Mouse (Mus musculus) cerebellum, adult 8-10 months (tissue): ENCODE data around the gene Tigit.
A peak's percentile ranks its signal among the peaks of the same experiment; 100 is the strongest.

ENCODE experiments used
- DNase-seq: peaks from one replicate; pipeline ENCODE4 v3.0.0; 2022

Gene Tigit

DNA sequence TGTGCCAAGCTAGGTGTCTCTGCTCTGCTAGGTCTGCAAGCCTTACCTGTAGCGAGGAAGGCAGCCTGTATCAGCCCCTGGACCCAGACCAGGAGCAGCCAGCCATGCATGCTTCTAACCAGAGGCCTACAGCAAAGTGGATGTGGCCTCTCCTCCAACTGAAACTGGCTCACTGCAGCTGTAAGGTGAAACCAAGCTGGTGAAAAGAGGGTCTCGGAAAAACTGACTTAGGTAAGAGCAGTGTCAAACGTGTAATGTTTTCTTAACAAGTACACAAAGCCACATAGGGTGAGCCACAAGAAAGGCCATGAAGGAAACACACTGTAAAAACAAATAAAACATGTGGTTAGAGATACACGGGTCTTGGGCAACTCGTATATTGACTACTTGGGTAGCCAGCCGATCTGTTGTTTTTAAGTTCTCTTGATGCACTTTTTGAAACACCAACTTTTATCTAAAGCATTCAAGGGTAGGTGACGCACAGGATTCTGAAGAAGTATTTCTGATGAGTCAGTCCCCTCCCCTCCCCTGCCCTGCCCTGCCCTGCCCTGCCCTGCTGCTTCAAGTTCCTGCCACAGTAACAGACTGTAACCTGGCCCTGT is at the start of gene Tigit:
Gene Tigit (minus strand): TSS at position 169 of the 602 bp plus-strand sequence.
- DNase-seq = no peak

DNA sequence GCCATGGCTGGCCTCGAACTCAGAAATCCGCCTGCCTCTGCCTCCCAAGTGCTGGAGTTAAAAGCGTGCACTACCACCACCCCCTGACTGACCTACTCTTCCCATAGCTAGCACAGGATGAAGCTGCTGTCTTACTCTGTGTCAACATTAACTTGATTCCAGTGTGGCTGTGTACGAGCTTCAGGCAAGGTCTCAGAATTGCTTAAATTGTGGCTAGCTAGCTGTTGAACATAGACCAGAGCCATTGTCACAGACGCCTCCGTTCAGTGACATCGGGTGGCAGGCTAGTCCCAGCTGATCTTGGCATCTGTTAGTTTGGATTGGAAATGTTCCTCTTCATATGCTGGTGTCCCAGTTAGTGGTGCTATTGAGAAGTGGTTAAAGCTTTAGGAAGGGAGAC is 47.4 kb upstream of the Tigit start:
- DNase-seq = no peak

DNA sequence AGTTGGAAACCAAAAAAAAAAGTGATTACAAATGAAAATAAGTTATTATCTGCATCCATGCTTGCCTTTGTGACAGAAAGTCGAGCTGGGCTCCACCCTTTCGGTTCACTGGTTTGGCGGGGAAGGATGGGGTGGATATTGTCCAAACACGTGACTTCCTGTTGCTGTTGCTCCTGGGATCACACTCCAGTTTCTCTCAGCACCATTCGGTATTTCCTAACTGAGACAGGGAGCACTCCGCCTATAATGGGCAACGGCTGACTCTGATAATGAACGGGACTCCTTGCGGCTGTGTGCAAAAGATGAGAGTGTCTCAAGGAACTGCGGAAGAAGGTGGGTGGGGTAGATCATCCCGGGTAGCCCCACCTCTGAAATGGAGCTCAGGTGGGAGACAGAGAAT is 46.7 kb upstream of the Tigit start:
- DNase-seq = no peak

DNA sequence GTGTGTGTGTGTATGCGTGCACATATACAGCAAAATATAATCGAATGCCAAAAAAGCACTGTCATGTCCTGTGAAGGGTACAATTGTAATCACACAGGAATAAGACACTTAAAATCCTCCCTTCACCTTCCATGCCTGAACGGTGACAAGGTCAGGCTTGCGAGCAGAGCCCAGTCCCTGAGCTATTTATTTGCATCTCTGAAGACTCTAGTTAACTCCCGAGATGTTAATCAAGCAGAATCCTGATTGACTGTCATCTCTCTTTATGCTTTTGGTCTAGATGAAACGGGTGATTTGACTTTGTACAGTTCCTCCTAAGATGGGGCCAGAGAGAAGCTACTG is 46.2 kb upstream of the Tigit start:
- no peak for DNase-seq

DNA sequence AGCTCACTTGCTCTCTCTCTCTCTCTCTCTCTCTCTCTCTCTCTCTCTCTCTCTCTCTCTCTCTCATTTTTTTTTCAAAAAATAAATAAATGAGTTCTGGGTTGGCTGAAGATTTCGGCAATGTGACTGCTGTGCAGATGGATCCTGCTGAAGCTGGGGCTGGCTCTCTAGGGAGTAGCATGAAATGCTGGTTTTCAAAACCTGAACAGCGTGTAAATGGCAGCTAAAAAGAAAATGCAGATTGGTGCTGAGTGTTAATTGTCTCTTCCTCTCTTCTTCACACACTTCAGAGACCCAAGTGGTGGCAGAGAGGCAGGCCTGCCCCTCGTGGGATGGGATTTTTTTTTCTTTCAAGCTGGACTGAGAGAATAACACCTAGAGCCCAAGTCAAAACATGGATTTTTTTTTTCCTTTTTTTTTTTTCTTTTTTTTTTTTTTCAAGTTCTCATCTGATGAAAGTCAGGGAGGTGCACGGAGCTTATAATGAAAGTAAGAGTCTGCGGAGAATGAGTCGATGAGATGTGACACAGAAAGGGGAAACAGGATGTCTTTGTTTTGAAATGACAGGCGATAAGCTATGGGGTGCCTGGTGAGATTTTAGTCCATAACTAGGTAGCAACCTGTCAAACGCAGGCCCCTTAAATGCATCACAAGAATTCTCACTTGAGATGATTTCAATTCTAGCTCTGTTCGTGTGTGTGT is 45.6 kb upstream of the Tigit start:
- no peak for DNase-seq

DNA sequence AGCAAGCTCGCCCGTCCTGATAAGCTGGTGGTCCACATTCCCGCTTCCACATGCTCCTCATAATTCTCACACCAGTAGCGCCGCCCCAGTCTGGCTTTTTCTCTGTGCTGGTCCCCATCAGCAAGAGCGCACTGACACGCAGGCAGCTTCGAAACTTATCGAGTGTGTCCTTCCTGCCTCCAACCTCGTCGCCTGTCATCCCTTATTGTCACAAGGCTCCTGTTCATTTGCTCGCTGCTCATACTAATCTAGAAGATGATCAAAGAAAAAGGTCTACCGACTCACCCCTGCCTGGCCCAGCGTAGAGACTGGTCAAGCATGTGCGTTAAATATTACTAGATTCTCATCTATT is 45.1 kb upstream of the Tigit start:
- peak; percentile 10 for DNase-seq

DNA sequence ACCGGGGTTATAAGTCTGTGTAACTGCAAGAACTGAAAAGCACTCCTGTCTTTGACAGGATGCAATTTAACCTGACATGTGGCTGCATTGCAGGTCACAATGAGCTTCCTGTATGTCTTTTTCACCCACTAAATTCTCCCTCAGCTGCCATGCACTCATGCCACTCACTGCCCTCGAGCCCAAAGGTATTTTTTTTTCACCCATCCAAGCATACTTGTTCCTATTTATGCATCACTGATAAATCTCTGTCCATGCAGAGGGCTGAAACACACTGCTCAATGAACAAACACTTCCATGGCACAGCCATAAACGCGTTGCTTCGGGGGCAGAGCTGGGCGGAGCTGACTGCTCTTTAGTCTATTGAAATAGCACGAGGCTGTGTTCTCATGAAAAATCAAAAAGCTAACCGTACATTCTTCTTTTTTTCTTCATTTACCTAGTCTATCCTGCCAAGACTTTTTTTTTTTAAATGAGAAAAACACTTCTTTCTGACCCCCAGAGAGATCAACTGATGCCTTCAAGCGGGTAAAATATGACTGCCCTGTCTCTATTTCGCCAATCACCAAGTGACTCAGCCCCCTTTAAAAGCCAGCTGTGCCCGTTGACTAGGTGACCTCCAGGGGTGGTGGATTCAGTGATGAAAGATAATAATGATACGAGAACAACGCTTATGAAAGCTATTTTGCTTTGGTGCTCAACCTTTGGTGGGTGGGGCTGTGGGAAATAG is 44.6 kb upstream of the Tigit start:
- no peak for DNase-seq

- DNase-seq = no peak
Observed at GRCm38 (mm10) chr16:43701765-43702504, 38.0 kb upstream of the Tigit start.

DNA sequence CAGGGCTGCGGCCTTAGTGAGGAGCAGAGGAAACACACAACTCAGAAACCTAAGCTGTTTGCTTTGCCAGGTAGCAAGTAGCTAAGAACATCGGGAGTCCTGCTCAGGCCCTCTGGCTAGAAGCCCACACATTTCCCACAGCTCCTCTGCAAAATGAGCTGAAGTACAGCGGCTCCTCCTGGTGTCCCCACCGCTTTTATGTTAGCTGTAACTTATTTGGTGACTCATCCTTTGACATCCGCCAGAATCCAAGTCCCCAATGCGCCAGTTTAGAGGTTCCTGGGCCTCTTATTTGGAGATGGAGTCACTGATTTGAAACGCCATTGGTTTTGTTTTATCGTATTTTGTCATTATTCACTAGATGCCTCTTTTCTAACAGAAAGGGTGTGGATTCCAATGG is 36.6 kb upstream of the Tigit start:
- DNase-seq = no peak

DNA sequence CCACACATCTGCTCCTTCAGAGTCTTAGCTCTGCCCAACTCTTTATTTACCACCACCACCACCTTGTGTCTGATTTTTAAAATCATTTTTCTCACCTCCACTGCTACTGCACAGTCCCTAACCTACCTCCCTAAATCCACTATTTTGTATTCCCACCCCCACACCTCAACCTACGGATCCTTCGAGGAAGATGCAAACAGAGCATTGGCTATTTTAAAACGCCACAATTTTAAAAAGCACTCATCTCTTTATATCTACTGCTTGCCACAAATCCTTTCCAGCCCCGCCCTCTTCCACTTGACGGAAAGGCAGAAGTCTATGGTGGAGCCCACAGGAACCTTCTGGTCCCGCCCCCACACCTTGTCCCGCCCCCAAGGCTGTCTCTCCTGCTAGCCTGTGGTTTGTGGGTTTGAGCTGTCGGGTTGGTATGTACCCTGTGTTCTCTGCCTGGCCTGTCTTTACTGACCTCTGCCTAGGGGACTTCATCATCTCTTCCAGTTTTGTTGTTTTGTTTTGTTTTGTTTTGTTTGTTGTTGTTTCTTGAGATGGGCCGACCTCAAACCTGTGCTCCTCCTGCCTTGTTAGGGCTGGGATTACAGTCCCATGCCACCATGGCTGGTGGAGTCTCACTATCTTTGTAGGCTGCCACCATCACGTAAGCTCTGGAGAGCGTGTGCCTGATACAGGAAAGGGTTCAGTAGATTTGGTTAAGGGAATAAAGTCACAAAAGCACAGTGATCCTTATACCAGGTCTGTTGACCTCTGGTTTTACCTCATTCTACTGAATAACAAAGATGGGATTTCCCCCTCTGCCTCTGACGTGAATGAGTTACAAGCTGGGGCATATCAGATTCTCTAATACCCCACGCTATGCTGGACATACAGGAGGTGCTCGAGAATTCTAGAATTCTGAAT is 35.0 kb upstream of the Tigit start:
- no peak for DNase-seq

DNA sequence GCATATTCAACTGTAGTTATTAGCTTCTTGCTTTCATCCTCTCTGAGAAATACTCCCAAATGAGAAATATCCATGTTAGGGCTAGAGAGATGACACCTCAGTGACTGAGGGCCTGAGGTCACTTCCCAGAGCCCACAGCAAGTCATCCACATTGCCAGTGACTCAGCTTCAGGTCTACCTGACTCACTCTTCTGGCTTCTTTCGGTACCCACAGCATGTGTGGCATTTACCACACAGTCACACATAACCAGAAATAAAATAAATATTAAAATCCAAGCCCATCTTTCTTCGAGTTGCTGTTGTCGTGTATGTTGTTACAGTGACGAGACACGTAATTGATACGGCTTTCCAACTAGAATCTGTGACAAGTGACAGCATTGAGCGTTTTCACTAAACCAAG is 33.8 kb upstream of the Tigit start:
- DNase-seq = no peak

GRCm38 (mm10) chr16:43695852-43696251 is 31.9 kb upstream of the Tigit start:
- DNase-seq = no peak

DNA sequence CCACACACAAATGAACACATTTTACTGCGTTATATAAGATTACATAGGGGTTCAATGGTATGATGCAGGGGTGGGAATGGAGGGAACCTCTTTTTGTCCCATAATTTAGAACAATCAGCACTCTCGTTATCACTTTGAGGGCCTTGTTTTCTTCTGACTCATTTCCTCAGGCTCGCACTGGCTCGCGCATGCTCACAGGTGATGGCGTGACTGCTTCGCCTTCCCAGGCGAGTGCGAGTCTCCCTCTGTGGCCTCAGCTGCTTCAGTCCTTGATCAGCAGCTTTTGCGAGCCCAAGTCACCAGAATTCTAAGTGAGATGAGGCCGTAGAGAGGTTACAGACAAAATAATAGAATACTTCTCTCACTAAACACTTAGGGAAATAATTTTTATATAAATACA is 30.2 kb upstream of the Tigit start:
- no peak for DNase-seq

DNA sequence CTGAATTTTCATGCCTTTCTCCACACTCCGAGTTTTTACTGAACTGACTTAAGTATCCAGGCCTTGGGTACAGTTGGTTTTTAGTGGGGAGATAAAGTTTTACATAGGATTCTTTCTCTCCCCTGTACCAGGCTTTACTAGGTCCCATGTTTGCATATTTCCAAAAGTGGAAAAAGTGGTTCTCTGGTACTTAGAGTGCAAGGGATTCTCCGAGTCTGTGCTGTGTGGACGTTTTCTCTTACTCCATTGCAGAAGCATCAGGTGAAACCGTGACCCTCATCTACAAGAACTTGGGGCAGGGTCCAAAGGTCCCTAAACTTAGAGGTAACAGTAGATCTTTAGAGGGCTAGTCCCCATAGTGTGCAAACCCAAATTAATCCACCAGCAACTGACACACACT is 28.7 kb upstream of the Tigit start:
- no peak for DNase-seq

- no peak for DNase-seq
Observed at GRCm38 (mm10) chr16:43691741-43692140, 27.8 kb upstream of the Tigit start.

- DNase-seq = no peak
Observed at GRCm38 (mm10) chr16:43690912-43691311, 27.0 kb upstream of the Tigit start.

- DNase-seq = no peak
Observed at GRCm38 (mm10) chr16:43690211-43690690, 26.3 kb upstream of the Tigit start.

- DNase-seq = no peak
Observed at GRCm38 (mm10) chr16:43687968-43688367, 24.0 kb upstream of the Tigit start.

DNA sequence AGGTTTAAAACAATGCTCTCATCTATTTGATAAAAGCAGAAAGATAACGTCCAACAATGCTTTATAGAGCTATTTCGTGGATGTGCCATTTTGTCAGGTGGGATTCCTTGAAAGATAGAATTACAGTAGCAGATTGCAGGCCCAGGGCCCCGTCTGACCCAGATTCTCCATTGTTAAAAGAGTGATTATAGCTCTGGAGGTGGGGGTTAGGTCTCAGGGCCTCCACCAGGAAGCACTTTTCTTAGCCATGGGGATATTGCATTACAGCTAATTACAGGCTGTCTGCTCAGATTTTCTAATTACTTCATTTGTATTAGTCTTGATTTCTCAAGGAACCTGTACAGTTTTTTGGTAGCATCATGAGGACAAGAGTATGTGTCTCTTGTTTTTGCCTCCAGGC is 10.5 kb upstream of the Tigit start:
- DNase-seq = no peak

- no peak for DNase-seq
Observed at GRCm38 (mm10) chr16:43672697-43673096, 8.8 kb upstream of the Tigit start.

DNA sequence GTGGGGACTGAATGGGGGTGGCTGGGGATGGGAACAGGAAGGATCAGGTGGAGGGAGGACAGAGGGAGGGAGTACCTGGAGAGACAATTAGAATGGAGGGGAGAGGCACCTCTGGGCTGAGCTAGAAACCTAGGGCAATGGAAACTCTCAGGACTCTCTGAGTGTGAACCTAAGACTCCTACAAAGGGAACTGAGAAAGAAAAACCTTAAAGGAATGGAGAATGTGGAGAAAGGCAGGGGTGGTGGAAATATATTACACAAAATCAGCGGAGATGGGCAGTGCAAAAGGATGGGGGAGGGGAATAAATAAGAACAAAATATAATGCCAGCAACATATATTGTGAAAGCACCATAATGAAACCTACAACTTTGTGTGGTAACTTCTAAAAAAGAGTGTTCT is 8.0 kb upstream of the Tigit start:
- no peak for DNase-seq

DNA sequence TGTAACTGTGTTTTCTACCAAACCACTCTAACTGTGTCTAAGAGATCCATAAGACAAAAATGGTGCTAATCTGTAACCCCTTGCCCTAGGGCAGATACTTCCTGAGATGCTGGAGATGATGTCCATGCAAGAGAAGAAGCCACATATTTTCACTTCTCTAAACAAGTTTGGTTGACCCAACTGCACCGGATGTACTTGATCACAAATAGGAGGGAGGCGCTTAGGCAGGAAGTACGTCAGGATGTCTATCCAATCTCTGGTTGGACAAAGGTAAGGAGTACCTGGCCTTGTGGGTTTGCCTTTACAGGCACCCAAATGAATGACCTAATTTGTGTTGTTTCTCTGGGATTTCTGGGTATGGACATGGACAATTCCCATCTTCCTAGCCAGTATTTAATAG is 4.3 kb upstream of the Tigit start:
- no peak for DNase-seq

DNA sequence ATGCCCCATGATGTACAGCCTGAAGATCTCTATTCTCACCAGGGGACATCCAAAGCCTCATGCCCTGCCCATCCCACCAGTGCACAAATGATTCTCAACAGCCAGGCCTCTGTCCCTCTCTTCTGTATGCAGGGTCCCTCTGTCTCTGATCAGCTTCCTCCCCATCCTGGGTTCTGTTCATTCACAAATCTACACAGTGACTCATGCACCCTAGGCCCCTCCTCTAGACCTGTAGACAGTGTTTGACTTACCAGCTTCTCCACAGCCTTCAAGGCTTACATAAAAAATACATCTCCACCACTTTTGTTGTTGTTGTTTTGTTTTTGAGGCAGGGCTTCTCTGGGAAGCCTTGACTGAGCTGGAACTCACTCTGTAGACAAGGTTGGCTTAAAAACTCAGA is 915 bp upstream of the Tigit start:
- no peak for DNase-seq
